Mouse (Mus musculus) intestine, embryonic 16.5 days (tissue): ENCODE results near the gene Gm12166. TPM values are rescaled to one million over a fixed set of nuclear protein-coding genes. Genes with fewer than 3 reads are reported as not detected.
A peak's percentile ranks its signal among the peaks of the same experiment; 100 is the strongest.

Experiments
- ATAC-seq: fragments of 200-750 bp; cut with Nextera tagmentation; 2 replicates; pipeline ENCODE4 v1.8.0; 2017; ENCODE audit warnings: moderate TSS enrichment, moderate library complexity
- H3K27ac ChIP-seq: fragments of 300-500 bp; sonication (generic); 2 replicates; pipeline ENCODE4 v1.5.1; 2014; ENCODE audit warnings: mild to moderate bottlenecking, low read length
- H3K27me3 ChIP-seq: fragments of 300-500 bp; sonication (generic); replicated peaks from 2 replicates; pipeline ENCODE4 v1.6.1; 2014; ENCODE audit warnings: low read length, control low read depth, mixed read lengths; ENCODE audit not compliant: control insufficient read depth, insufficient read depth
- H3K36me3 ChIP-seq: fragments of 300-500 bp; sonication (generic); 2 replicates; pipeline ENCODE4 v1.6.1; 2014; ENCODE audit warnings: low read length, control low read depth; ENCODE audit not compliant: control insufficient read depth, insufficient read depth
- H3K4me1 ChIP-seq: fragments of 300-500 bp; sonication (generic); 2 replicates; pipeline ENCODE4 v1.6.1; 2014; ENCODE audit warnings: low read length, control low read depth, mixed read lengths; ENCODE audit not compliant: control insufficient read depth, insufficient read depth
- H3K4me2 ChIP-seq: fragments of 300-500 bp; sonication (generic); 2 replicates; pipeline ENCODE4 v1.6.1; 2014; ENCODE audit warnings: low read depth, low read length, control low read depth
- H3K4me3 ChIP-seq: fragments of 300-500 bp; sonication (generic); 2 replicates; pipeline ENCODE4 v1.5.1; 2014; ENCODE audit warnings: mild to moderate bottlenecking, low read length
- H3K9ac ChIP-seq: fragments of 300-500 bp; sonication (generic); 2 replicates; pipeline ENCODE4 v1.6.1; 2014; ENCODE audit warnings: low read depth, low read length
- H3K9me3 ChIP-seq: fragments of 300-500 bp; sonication (generic); 2 replicates; pipeline ENCODE4 v1.6.1; 2016; ENCODE audit warnings: low read length, control low read depth; ENCODE audit not compliant: control insufficient read depth
- WGBS: fragments of 180-500 bp; shearing (Covaris S2); extraction: QIAGEN DNeasy Blood & Tissue Kit; methylation state at CpG from one replicate; pipeline ENCODE4 v1.1.7; 2014; 5-methylcytosine and 5-hydroxymethylcytosine counted together
- polyA plus RNA-seq: library from polyadenylated mRNA; unstranded; fragments of >200 nt; fragmentation: Nextera tagmentation; extraction: Ambion mirVana; gene quantifications from 2 replicates; pipeline ENCODE4 v1.2.1, GENCODE M21; 2015

Gm12166 gene
- polyA plus RNA-seq, 1 experiment from 2014 or later: 5.5 TPM

GRCm38 (mm10) chr11:46086446-46086845 lies 34.3 kb upstream of the Gm12166 start:
- Histone ChIP-seq H3K9ac (no peak overlapping the region), H3K4me1 (peaks cover 9% of the 10 kb centered on the region), H3K4me2 (no peak overlapping the region), H3K36me3 (no peaks in the 10 kb centered on the region), H3K27ac (peak overlapping the region; percentile 35), H3K27me3 (no peaks in the 10 kb centered on the region), H3K4me3 (no peak overlapping the region), H3K9me3 (no peaks in the 10 kb centered on the region)
- WGBS: 91% methylated on average over 3 of the region's 3 CpGs
- no peak for ATAC-seq

DNA sequence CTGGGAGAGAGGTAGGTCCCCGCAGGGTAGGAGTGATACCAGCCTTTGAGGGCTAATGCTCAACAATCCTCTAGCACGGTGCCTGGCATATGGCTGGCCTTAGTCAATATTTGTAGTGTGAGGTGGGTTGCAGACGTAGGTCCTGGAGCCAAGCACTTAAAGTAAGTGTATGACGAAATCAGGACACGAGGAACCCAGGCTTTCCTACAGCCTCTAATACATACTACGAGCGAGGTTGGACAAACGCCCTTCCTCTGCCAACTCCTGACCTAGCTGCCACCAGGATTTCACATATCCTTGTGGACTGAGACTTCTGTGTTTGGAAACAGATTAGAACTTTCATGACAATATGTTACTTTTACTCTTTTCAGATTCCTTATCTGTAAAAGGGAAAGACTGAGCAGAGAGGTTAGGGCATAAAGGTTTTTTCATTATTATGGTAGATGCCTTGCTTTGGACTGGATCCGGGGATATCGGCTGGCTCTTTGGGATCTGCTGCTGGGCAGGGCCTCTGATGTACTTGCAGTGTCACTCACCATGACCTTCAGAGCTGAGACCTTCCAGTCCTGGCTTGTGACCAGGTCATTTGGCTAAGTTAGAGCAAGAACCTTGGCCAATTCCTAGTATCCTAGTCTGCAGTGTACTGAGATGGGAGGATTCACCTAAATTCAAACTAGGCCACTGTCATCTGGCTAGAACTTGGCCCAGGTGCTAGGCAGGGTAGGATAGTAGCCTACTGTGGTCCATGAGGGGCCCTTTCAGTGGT lies 33.5 kb upstream of the Gm12166 start:
- Histone ChIP-seq H3K9me3 (no peaks in the 10 kb centered on the region), H3K27ac (peak overlapping the region; percentile 64), H3K27me3 (no peaks in the 10 kb centered on the region), H3K36me3 (no peaks in the 10 kb centered on the region), H3K4me2 (no peak overlapping the region), H3K4me1 (peaks cover 8% of the 10 kb centered on the region), H3K9ac (no peak overlapping the region), H3K4me3 (no peak overlapping the region)
- WGBS: 86% methylated on average over 10 of the region's 10 CpGs
- ATAC-seq: no peak

DNA sequence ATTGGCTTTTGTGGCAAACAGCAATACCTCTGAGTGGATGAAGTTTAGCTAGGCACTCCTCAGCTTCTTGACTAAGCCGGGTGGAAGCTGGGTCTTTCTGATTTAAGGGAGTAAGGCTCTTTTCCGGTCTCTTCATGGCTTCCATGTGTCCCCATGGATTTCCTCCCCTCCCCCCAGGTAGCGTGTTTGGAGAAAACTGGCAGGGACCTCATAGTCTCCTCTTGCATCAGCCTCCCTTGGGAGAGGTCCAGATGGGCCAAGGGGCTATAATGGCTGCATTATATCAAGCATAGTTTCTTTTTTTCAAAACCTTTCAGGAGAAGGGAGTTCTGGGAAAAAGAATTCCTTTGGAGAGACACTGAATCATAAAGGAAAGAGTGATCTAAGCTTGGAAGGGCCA lies 32.4 kb upstream of the Gm12166 start:
- Histone ChIP-seq H3K4me1 (peaks cover 6% of the 10 kb centered on the region), H3K4me3 (no peak overlapping the region)

GRCm38 (mm10) chr11:46083835-46084444 lies 31.8 kb upstream of the Gm12166 start:
- H3K9ac ChIP-seq: no peak overlapping the region
- no peak overlapping the region for H3K4me2 ChIP-seq
- 80% methylated on average over 11 of the region's 11 CpGs for whole genome bisulfite sequencing
- H3K27me3 ChIP-seq: no peaks in the 10 kb centered on the region
- no peak overlapping the region for H3K4me3 ChIP-seq
- no peak for ATAC-seq
- no peaks in the 10 kb centered on the region for H3K9me3 ChIP-seq
- H3K36me3 ChIP-seq: no peaks in the 10 kb centered on the region
- H3K4me1 ChIP-seq: peaks cover 6% of the 10 kb centered on the region
- peak overlapping the region; percentile 50; the same call in 1 of the 2 replicates for H3K27ac ChIP-seq

More for the DNA sequence above, 32.4 kb upstream of the Gm12166 start:
- 54% methylated on average over 3 of the region's 3 CpGs for WGBS
- Histone ChIP-seq H3K9ac (no peak overlapping the region), H3K4me2 (no peak overlapping the region), H3K9me3 (no peaks in the 10 kb centered on the region), H3K27me3 (no peaks in the 10 kb centered on the region), H3K36me3 (no peaks in the 10 kb centered on the region), H3K27ac (peak overlapping the region; percentile 50)
- no peak for ATAC-seq

- no peak overlapping the region for H3K4me3 ChIP-seq
- H3K9ac ChIP-seq: no peak overlapping the region
- WGBS: 80% methylated on average over 3 of the region's 3 CpGs
- H3K4me1 ChIP-seq: peaks cover 6% of the 10 kb centered on the region
- H3K36me3 ChIP-seq: no peaks in the 10 kb centered on the region
- no peaks in the 10 kb centered on the region for H3K27me3 ChIP-seq
- H3K9me3 ChIP-seq: no peaks in the 10 kb centered on the region
- H3K4me2 ChIP-seq: no peak overlapping the region
- H3K27ac ChIP-seq: no peak overlapping the region
- ATAC-seq: no peak
These were observed 31.3 kb upstream of the Gm12166 start for GRCm38 (mm10) chr11:46083405-46083804.

- ATAC-seq: no peak
- Histone ChIP-seq H3K4me3 (no peak overlapping the region), H3K27me3 (no peaks in the 10 kb centered on the region), H3K9ac (no peak overlapping the region), H3K27ac (no peak overlapping the region), H3K9me3 (no peaks in the 10 kb centered on the region), H3K4me2 (no peak overlapping the region), H3K36me3 (0 out of 2 replicates have a peak, but pooled peaks cover 2% of the 10 kb centered on the region), H3K4me1 (peaks cover 6% of the 10 kb centered on the region)
- 83% methylated on average over 2 of the region's 2 CpGs for WGBS
These were observed 29.0 kb upstream of the Gm12166 start for GRCm38 (mm10) chr11:46081075-46081474.

GRCm38 (mm10) chr11:46077732-46078375 lies 25.7 kb upstream of the Gm12166 start:
- WGBS: 86% methylated on average over 7 of the region's 7 CpGs

DNA sequence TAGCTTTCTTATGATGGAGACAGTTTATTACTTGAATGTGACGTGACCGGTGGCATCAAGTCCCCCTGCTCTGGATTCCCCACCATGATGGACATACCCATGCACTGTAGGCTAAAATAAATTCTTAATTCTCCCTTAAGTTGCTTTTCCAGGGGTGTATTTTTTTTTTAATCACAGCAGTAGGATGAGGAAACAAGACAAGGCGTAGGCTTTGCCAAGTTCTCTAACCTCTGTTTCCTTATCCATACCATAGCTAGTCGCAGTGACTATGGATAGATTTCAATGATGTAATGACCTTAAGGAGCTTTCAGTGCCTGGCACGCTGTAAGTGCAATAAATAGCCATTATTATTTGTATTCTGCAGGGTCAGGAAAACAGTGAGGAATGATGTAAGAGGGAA lies 25.2 kb upstream of the Gm12166 start:
- no peaks in the 10 kb centered on the region for H3K9me3 ChIP-seq
- no peak for ATAC-seq
- 85% methylated on average over 5 of the region's 5 CpGs for WGBS

More at GRCm38 (mm10) chr11:46077732-46078375, 25.7 kb upstream of the Gm12166 start:
- H3K27ac ChIP-seq: no peak overlapping the region
- H3K4me2 ChIP-seq: no peak overlapping the region
- peaks cover 3% of the 10 kb centered on the region; the same call in 1 of the 2 replicates for H3K4me1 ChIP-seq
- 0 out of 2 replicates have a peak, but pooled peaks cover 2% of the 10 kb centered on the region for H3K36me3 ChIP-seq
- no peak overlapping the region for H3K9ac ChIP-seq
- no peak overlapping the region for H3K4me3 ChIP-seq
- H3K9me3 ChIP-seq: no peaks in the 10 kb centered on the region
- H3K27me3 ChIP-seq: no peaks in the 10 kb centered on the region
- peak; percentile 87 for ATAC-seq

DNA sequence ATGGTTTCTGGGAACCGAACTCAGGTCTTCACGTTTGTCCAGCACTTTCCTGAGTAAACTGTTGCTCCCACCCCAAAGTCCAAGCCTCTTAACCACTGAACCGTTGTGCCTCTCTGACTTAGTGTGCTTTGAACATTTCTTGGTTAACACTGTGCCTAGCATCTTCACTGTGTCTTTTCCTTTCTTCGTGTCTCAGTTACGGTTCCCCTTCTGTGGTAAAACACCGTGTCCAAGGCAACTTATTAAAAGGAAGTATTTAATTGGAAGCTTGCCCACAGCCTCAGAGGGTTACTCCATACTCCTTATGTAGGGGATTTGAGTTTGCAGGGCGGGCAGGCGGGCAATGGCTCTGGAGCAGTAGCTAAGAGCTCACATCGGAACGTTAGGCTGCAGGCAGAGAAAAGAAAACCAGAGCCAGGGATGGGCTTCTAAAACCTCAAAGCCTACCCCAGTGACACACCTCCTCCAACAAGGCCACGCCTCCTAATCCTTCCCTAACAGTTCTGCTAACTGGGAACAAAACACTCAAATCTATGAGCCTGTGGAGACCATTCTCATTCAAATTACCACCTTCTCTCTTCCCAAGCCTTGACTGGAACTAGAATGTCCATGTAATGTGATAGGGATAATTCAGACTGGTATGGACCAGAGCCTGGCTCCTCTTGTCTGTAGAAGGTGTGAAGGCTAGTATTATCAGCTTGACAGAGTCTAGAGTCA lies 24.5 kb upstream of the Gm12166 start:
- Histone ChIP-seq H3K9ac (no peak overlapping the region), H3K4me2 (no peak overlapping the region), H3K36me3 (0 out of 2 replicates have a peak, but pooled peaks cover 2% of the 10 kb centered on the region), H3K27me3 (no peaks in the 10 kb centered on the region), H3K4me3 (no peak overlapping the region), H3K27ac (no peak overlapping the region), H3K9me3 (no peaks in the 10 kb centered on the region), H3K4me1 (peaks cover 6% of the 10 kb centered on the region; the same call in 1 of the 2 replicates)
- ATAC-seq: no peak
- WGBS: 88% methylated on average over 11 of the region's 11 CpGs

More for the DNA sequence above, 25.2 kb upstream of the Gm12166 start:
- 0 out of 2 replicates have a peak, but pooled peaks cover 2% of the 10 kb centered on the region for H3K36me3 ChIP-seq
- no peaks in the 10 kb centered on the region for H3K27me3 ChIP-seq
- H3K4me1 ChIP-seq: peaks cover 6% of the 10 kb centered on the region; the same call in 1 of the 2 replicates
- H3K9ac ChIP-seq: no peak overlapping the region
- no peak overlapping the region for H3K4me3 ChIP-seq
- H3K4me2 ChIP-seq: no peak overlapping the region
- H3K27ac ChIP-seq: no peak overlapping the region
